Mouse (Mus musculus) forebrain, embryonic 10.5 days (tissue): ENCODE results near the gene Gm17571. TPM values are rescaled to one million over a fixed set of nuclear protein-coding genes. Genes with fewer than 3 reads are reported as not detected.

Experiments
- DNase-seq: peaks from one replicate; pipeline ENCODE4 v3.0.0-alpha.2; 2017; ENCODE audit warnings: low spot score; ENCODE audit errors: extremely low spot score
- H3K27ac ChIP-seq: fragments of 300-500 bp; sonication (generic); 2 replicates; pipeline ENCODE4 v1.5.1; 2016; ENCODE audit warnings: mild to moderate bottlenecking
- H3K27me3 ChIP-seq: fragments of 300-500 bp; sonication (generic); 2 replicates; pipeline ENCODE4 v1.6.1; 2016; ENCODE audit warnings: mild to moderate bottlenecking; ENCODE audit not compliant: poor library complexity, severe bottlenecking
- H3K36me3 ChIP-seq: fragments of 300-500 bp; sonication (generic); replicated peaks from 2 replicates; pipeline ENCODE4 v1.6.1; 2016; ENCODE audit warnings: mild to moderate bottlenecking, moderate library complexity
- H3K4me1 ChIP-seq: fragments of 300-500 bp; sonication (generic); 2 replicates; pipeline ENCODE4 v1.6.1; 2016
- H3K4me3 ChIP-seq: fragments of 300-500 bp; sonication (generic); 2 replicates; pipeline ENCODE4 v1.5.1; 2016; ENCODE audit warnings: mild to moderate bottlenecking, moderate library complexity
- H3K9me3 ChIP-seq: fragments of 300-500 bp; sonication (generic); 2 replicates; pipeline ENCODE4 v1.6.1; 2016; ENCODE audit warnings: mild to moderate bottlenecking, moderate library complexity
- WGBS: fragments of 180-500 bp; shearing (Covaris S2); methylation state at CpG from one replicate; pipeline ENCODE4 v1.1.7; 2016; 5-methylcytosine and 5-hydroxymethylcytosine counted together
- polyA plus RNA-seq: library from polyadenylated mRNA; unstranded; fragments of >200 nt; fragmentation: Nextera tagmentation; extraction: Ambion mirVana; gene quantifications from 2 replicates; pipeline ENCODE4 v1.2.1, GENCODE M21; 2016

The Gm17571 gene
- polyA plus RNA-seq, result not detected in 2 replicates

DNA sequence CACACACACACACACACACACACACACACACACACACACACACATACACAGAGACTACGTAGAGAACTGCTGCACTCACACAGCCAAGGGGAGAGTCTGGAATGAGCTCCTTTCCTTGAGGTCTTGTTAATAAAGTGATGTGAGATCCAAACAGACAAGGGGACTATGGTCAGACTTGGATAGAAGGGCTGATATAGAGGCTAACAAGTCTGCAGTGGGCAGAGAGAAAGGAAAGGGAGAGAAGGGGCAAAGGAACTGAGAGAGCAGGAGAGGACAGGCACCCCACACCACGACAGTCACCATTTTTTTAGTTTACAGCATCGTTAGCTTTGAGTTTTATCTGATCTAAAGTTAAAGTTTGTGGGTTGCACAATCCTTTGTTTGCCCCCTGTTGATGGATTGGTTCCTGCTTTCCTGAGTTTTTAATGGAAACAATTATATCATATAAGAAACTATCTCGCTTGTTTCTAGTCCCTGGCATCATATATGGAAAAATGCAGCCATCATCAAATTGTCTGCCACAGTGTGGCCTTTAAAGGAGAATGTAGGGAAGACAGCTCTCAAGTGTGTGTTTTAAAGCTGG, at the start of gene Gm17571:
Gm17571 (minus strand) TSS at position 51 of the 583 bp plus-strand sequence.
- WGBS, result 82% methylated on average over 4 of the region's 4 CpGs
- Histone ChIP-seq H3K36me3 (no peaks in the 10 kb centered on the region), H3K27me3 (no peaks in the 10 kb centered on the region), H3K9me3 (no peaks in the 10 kb centered on the region), H3K4me3 (no peak within 1 kb of the TSS), H3K27ac (no peak within 1 kb of the TSS), H3K4me1 (peaks cover 8% of the 10 kb centered on the region; the same call in 1 of the 2 replicates)
- DNase-seq, result no peak

DNA sequence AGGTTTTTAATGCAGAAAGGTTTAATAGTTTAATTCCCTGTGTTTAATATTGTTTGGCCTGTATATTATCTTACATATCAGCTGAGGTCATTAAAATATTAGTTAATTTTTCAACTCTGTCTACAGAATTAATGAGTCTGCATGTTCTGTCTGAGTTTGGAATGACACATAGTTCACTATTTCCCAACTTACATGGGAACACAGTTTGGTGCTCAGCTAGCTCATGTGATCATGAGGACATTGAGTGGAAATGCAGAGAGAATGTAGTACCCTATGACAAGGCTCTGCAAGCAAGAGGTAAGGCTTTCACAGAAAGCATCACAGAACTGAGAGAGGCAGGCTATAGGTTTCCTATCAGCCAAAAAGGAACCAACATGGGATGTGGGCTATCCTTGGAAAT, 49.0 kb upstream of the Gm17571 start:
- no peak overlapping the region for H3K27ac ChIP-seq
- DNase-seq, result no peak
- H3K9me3 ChIP-seq, result no peaks in the 10 kb centered on the region
- peaks cover 19% of the 10 kb centered on the region for H3K4me1 ChIP-seq
- H3K4me3 ChIP-seq, result no peak overlapping the region
- H3K27me3 ChIP-seq, result no peaks in the 10 kb centered on the region
- no peaks in the 10 kb centered on the region for H3K36me3 ChIP-seq

DNA sequence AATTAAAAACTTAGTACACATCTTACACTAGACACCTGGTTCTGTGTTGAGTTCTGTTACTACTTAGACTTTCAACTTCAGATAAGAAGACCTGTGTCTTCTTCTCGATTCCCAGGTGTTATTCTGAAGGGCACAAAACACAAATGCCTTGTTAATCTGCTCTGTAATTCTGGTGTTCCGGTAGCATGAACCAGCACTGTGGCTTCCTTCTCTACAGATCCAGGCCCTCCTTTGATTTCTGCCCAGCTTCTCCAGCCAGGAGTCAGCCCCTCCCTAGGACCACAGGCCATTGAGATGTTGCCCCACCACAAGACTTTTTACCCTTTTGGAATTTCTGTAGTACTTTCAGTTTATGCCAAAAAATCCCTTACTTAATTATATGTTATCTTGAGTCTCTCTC, 47.2 kb upstream of the Gm17571 start:
- no peak overlapping the region for H3K4me3 ChIP-seq
- no peaks in the 10 kb centered on the region for H3K9me3 ChIP-seq
- no peak overlapping the region for H3K27ac ChIP-seq
- 88% methylated on average over 2 of the region's 2 CpGs for WGBS
- no peak for DNase-seq
- no peaks in the 10 kb centered on the region for H3K36me3 ChIP-seq
- H3K27me3 ChIP-seq, result no peaks in the 10 kb centered on the region
- peaks cover 19% of the 10 kb centered on the region for H3K4me1 ChIP-seq

DNA sequence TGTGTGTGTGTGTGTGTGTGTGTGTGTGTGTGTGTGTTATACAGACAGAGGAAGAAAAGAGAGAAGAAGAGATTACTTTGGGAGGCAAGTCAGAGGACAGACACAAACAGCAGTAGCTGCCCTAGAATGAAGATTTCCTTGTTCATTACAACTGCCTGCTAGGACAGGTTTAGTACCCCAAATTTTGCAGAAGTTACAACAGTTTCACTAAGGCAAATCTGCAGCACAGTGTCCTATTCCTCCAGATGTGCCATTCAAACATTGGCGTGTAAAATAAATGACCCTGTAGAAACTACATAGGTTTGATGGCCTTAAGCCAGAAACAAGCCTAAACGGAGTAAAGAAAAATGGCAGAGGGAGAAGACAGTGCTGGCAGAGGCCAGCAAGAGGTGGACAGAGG, 46.3 kb upstream of the Gm17571 start:
- Histone ChIP-seq H3K27me3 (no peaks in the 10 kb centered on the region), H3K4me1 (peaks cover 10% of the 10 kb centered on the region), H3K4me3 (no peak overlapping the region), H3K9me3 (no peaks in the 10 kb centered on the region), H3K27ac (no peak overlapping the region), H3K36me3 (no peaks in the 10 kb centered on the region)
- 90% methylated on average over 2 of the region's 2 CpGs for WGBS
- no peak for DNase-seq

DNA sequence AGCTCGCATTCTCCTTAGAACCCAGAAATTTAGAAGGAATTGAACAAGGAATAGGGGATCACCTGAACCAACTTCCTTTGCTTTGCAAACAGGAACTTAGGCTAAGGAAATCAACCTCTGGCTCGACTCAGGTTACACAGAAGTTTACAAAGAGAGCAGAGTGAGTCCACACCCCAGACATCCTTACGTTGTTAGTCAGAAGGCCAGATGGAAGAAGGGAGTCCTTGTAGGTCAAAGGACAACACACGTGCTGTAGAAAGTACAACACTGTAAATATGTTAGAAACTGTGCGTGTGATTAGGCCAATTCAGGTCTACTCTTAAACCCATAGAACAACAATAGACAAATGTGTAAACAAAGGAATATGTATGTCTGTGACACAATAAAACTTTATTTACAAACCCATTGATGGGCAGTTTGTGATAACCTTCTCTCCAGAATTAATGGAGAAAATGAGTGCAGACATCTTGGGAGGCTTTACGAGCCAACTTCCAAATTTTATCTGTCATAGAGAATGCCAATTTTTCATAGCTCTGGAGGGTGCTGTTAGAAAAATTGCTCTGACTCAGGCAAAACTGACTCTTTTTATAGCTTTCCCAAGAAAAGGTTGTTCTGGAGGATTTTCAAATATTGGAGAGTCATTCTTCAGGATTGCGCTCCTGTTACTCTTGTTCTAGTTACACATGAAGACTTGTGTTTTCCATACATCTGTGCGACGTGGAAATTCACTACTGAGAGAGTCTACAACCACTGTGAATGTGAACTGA, 45.5 kb upstream of the Gm17571 start:
- 87% methylated on average over 9 of the region's 9 CpGs for WGBS
- no peaks in the 10 kb centered on the region for H3K9me3 ChIP-seq
- H3K4me1 ChIP-seq, result peaks cover 3% of the 10 kb centered on the region
- no peak overlapping the region for H3K27ac ChIP-seq
- H3K4me3 ChIP-seq, result no peak overlapping the region
- no peak for DNase-seq
- no peaks in the 10 kb centered on the region for H3K36me3 ChIP-seq
- H3K27me3 ChIP-seq, result no peaks in the 10 kb centered on the region

DNA sequence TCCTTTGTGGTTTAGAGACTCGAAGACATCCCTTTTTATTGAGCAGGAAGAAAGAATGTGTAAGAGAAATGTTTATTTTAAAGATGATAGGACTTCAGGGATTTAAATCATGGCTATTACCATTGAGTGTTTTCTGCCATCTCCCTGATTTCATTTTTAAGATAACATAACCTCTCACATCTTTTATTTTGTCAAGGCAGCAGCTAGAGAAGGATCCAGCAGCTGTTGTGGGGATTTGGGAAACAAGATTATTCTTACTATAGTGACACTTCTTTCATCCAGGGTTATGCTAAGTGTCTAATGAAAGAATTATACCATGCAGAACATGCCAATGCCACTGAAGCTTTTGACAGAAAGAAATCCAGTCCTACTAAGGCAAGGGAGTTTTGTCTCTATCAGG, 44.6 kb upstream of the Gm17571 start:
- Histone ChIP-seq H3K4me1 (no peaks in the 10 kb centered on the region), H3K27me3 (no peaks in the 10 kb centered on the region), H3K4me3 (no peak overlapping the region), H3K27ac (no peak overlapping the region), H3K9me3 (no peaks in the 10 kb centered on the region), H3K36me3 (no peaks in the 10 kb centered on the region)
- 70% methylated on average over 1 of the region's 1 CpGs for WGBS
- DNase-seq, result no peak

DNA sequence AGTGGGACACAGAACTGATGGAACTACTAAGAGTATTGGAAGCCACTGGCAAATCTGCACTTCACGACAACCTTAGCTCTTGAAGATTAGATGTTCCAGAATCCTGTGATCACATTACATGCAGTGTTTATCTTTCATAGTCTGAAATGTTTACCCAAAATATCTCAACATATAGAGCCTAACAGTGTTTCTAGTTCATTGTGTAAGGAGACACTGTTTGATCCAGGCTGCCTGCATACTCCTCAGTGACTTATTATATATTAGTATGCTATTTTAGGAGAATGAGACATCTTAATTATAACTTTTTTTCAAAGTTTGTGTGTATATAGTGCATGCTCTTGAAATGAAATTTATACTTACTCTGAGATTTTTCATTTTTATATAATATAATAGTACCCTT, 39.4 kb upstream of the Gm17571 start:
- no peak for DNase-seq
- 85% methylated on average over 1 of the region's 1 CpGs for WGBS
- Histone ChIP-seq H3K4me3 (no peak overlapping the region), H3K36me3 (no peaks in the 10 kb centered on the region), H3K4me1 (peaks cover 28% of the 10 kb centered on the region), H3K27ac (no peak overlapping the region), H3K27me3 (no peaks in the 10 kb centered on the region), H3K9me3 (no peaks in the 10 kb centered on the region)

DNA sequence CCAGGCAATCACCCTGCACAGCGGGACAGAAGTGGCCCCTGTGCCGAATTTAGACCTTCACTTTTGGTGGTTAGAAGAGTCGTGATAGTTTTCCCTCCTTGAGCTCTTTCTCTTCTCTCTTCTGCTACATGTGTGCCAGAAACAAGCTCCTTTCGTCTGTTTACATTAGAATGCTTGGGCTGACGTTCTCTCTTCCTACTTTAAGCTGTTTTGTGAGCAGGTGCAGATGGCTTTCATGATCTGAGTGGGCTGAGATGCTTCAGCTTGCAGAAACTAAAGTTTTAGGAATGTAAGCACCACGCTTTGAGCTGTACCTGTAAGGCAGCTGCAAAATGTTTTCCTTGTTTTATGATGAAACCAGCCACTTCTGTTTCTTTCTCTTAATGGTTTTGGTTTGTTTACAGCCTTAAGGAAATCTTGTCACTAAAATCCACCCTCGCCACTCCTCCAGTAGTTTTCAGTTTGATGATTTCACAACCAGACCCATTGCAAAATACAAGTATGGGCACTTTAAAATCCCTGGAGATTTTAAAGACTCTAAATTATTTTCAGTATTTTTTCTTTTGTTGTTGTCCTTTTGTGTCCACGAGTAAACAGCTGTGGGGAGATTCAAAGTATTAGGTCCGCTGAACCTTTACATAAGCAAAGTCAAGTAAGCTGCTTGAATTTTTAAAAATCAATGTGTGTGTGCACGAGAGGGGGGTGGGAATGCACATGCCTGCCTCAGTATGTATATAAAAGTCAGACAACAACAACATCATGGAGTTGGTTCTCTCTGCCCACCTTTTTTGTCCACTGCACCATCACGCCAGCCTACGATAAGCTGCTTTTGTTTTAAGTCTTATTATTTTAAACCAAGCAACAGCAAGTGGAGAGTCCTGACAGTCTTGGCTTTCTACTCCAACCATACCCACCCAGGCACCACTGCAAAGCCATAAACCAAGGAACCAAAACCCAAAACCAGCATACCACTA, 38.0 kb upstream of the Gm17571 start:
- no peaks in the 10 kb centered on the region for H3K9me3 ChIP-seq
- H3K4me1 ChIP-seq, result peaks cover 38% of the 10 kb centered on the region
- H3K27me3 ChIP-seq, result no peaks in the 10 kb centered on the region
- DNase-seq, result no peak
- H3K4me3 ChIP-seq, result no peak overlapping the region
- no peaks in the 10 kb centered on the region for H3K36me3 ChIP-seq
- WGBS, result 64% methylated on average over 12 of the region's 12 CpGs
- H3K27ac ChIP-seq, result peak overlapping the region; percentile 68

DNA sequence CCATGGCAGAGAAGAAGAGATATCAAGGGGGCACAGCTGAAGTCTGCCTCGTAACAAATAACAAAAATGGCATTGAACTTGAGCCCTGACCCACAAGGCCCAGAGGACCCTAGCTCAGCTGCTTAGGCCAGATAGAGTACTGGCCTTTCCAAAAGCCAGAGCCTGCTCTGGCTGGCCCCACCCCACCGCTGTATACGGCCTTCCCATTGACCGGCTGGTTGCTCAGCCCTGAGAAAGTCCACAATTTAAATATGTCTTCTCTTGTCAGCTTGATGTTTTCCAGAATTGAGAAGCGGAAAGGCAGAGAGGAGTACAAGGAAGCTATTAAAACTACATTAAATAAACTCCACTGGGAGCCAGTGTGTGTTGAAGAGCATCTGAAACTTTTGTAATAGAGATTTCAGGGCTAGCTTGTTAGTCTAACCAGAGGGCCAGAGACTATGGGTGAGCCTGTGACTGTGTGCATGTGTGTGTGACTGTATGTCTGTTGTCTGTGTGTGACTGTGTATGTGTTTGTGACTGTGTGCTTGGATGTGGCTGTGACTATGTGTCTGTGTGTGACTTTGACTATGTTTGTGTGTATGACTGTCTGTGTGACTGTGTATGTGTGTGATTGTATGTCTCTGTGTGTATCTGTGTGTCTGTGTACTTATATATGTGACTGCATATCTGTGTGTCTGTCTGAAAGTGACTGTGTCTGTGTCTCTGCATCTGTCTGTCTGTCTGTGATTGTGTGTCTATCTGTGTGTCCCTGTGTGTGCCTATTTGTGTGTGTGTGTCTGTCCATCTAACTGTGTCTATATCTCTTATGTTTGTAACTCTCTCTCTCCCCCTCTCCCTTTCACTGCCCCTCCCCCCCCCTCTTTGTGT, 36.9 kb upstream of the Gm17571 start:
- no peaks in the 10 kb centered on the region for H3K9me3 ChIP-seq
- H3K4me1 ChIP-seq, result peaks cover 49% of the 10 kb centered on the region
- H3K27ac ChIP-seq, result peak overlapping the region; percentile 68; the same call in 1 of the 2 replicates
- 85% methylated on average over 5 of the region's 5 CpGs for WGBS
- DNase-seq, result no peak
- no peaks in the 10 kb centered on the region for H3K36me3 ChIP-seq
- H3K4me3 ChIP-seq, result no peak overlapping the region
- no peaks in the 10 kb centered on the region for H3K27me3 ChIP-seq

DNA sequence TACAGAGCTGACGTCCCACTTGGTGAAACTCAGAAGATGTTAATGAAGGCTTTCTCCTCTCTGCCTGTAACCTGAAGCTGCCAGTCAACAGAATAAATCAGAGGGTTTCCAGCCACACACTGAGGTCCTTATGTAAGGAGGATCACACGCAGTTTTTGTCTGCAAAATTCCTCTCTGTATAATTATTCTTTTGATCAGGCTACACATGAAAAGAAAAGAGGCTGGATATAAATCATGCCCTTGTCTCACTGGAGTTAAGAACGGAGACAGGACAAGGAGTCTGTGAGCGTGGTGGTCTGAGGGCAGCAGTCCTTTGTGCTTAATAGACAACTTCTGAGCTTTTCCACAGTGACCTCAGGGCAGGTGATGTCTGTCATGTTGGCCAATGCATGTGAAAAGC, 32.7 kb upstream of the Gm17571 start:
- H3K27ac ChIP-seq, result peak overlapping the region; percentile 9; the same call in 1 of the 2 replicates
- WGBS, result 33% methylated on average over 4 of the region's 4 CpGs
- DNase-seq, result no peak

DNA sequence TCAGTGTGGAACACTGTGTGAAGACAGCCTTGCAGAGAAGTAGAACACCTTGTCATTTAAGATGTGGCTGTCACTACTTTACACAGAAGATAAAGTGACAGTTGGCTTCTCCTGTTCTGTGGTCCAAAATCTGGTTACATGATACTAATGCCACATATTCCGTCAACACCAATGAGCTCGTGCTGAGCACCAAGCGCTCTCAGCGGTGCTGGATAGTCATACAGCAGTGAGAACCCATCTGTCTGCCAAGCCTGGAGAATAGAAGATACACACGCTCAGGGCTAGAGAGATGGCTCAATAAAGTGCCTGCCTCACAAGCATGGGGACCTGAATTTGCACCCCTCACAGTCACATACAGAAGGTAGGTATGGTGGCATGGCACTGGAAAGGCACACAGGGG, 28.4 kb upstream of the Gm17571 start:
- Histone ChIP-seq H3K4me1 (peaks cover 17% of the 10 kb centered on the region), H3K36me3 (no peaks in the 10 kb centered on the region), H3K4me3 (no peak overlapping the region), H3K9me3 (no peaks in the 10 kb centered on the region), H3K27ac (no peak overlapping the region), H3K27me3 (no peaks in the 10 kb centered on the region)
- DNase-seq, result no peak
- WGBS, result 92% methylated on average over 5 of the region's 5 CpGs

More for the DNA sequence above, 32.7 kb upstream of the Gm17571 start:
- Histone ChIP-seq H3K27me3 (no peaks in the 10 kb centered on the region), H3K9me3 (no peaks in the 10 kb centered on the region), H3K36me3 (no peaks in the 10 kb centered on the region), H3K4me3 (no peak overlapping the region), H3K4me1 (peaks cover 34% of the 10 kb centered on the region)

DNA sequence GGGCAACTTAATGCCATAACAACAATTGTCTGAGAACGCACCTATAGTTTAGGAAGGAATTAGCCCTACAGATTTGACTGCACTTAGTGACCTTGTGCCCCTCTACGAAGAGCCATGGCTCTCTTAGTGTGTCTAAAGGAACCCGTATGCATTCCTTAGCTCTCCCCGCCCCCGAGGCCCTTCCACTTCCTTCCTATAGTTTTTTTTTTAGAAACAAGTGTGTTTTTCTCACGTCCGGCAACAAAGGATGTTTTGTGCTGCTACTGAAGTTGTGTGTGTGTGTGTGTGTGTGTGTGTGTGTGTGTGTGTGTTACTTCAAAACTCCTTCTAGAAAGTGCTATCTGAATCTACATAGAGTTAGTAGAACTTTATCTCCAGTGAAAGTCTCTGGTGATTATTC, 23.5 kb upstream of the Gm17571 start:
- no peak overlapping the region for H3K27ac ChIP-seq
- WGBS, result 31% methylated on average over 7 of the region's 7 CpGs
- H3K4me1 ChIP-seq, result peaks cover 25% of the 10 kb centered on the region
- no peaks in the 10 kb centered on the region for H3K9me3 ChIP-seq
- DNase-seq, result no peak
- H3K4me3 ChIP-seq, result no peak overlapping the region
- H3K36me3 ChIP-seq, result no peaks in the 10 kb centered on the region
- no peaks in the 10 kb centered on the region for H3K27me3 ChIP-seq
